Mouse (Mus musculus) right cerebral cortex, adult 2 months (tissue): ENCODE results near the gene Dock7.

ENCODE experiments used
- DNase-seq, 2 experiments: peaks; one replicate each; pipeline ENCODE4 v3.0.0; 2021 to 2022; ENCODE audit warnings: low spot score in 2 of 2

The Dock7 gene

DNA sequence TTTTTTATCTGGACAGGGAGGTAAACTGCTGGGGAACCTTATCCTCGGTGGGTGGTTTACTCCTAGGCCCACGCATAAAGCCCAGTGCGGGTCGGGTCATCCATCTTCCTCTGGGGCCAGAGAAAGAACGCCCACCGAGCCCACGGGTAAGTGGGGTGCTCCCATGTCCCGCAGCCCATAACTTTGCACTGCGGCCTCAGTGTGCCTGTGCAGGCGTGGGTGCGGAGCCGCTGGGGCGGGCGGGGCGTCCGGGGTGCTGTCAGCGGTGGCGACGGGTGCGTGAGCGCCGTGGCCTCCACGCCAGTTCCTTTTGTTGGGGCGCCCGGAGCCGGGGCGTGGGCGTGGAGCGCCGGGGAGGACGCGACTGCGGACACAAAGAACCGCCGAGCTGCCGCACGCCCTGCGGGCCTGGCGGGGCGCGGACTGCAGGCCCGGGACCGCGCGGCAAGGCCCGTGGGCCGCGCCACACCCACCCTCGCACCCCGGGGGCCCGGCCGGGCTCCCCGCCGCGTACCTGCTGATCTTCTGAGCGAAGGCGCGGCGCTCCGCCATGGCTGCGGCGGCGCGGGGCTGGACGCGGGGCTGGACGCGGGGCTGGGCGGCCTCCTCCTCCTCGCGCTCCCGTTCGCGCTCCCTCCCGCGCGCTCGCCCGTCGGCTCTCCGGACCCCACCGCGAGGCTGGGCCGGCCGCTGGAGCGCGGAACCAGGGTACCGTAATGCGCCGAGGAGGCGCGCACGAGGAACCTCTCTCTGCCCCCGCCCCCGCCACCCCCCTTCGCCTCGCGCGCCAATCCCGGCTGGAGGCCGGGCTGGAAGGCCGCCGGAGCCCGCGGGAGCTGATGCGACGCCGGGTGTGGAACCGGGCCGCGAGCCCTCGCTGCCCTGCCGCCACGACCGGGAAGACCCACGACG, at the start of gene Dock7:
TSS of gene Dock7 (minus strand) at position 705 of the 912 bp plus-strand sequence.
- DNase-seq: peak; percentile 75 to 82

DNA sequence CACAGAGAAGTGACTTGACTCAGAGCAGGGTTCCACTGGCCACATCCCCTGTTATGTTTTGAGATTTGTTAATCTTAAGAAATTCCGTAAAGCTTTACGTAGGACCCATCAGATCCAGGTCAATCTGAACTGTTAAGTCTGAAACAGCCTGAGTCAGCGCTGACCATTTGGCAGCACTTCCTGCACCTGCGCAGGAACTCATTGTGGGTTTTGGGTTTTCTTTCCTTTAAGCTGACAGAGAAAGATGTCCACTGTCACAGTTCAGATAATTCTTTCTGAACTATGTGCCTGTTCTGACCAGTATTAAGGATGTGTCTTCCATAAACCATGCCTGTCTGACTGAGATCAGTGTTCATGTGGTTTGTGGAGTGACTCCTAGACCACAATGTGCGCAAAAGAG, 48.2 kb upstream of the Dock7 start:
- no peak for DNase-seq

DNA sequence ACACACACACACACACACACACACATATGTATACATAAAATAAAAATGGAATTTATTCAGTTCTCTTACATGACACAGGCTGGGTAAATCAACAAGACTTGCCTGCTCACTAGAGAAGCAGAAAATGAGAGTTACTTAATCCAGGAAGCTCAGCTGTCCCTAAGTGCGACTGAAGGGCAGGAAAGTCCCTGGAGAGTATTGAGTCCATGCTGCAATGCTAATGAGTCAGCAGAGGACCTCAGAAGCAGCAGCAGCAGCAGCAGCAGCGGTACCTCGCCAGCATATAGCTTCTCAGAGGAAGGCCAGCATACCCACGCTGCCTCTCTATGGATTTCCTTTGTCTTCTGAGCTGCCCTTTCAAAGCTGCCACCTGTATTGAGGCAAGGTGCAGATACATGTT, 42.8 kb upstream of the Dock7 start:
- no peak for DNase-seq

DNA sequence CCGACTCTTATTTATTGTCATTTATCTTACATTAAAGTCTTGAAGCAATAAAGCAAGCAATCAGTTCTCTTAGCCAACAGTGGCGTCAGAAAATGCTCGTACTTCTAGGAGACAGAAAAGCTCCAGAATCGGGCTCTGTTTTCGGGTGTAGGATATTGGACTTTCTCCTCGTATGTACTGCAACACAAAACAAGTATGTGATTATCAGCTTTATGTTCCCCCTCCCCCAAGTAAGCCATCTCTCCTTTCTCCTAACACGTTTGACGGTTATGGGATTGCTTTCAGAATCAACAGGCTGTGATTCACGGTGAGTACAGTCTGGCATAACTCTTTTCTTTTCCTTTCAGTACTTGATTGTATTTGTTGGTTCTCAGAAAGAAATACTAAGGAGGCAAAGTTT, 42.3 kb upstream of the Dock7 start:
- DNase-seq: no peak

DNA sequence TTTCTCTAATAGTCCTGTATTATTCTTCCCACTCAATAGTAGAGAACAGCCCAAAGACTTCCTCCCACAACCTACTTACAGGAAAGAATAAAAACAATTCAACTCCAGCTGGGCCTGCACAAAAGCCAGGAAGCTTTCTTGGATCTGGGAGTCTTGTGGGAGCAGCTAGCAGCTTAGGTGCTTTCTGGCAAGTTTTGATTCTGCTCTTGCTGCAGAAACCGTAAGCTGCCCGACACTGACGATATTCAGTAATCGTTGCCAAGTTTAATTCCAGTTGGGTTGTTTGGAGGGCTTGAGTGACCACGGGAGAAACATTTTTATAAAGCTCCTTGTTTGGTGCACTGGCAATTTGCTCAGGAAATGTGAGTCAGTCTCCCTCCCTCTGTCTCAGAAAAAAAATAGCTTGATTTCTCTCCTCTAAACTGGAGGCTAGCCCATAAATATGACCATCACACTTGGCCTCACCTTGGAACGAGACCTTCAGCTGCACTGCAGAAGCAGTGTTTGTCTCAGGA, 40.8 kb upstream of the Dock7 start:
- DNase-seq: peak; percentile 15 to 28

DNA sequence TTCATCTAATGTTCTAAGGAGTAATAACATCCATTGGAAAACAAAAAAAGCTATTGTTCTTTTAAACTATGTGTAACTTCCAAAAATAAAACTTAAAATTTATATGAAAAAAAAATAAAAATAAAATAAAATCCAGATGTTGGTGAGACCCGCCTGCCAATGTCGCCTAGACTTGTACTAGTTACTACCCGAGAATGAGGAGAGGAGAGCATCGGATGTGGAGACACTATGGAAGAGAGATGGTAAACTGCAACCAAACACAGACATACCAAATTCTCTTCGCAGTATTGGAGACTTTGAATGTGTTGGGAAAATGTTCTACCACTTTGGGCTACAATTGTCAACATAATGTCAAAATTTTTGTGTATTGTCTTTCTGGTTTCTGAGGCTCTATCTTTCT, 40.2 kb upstream of the Dock7 start:
- no peak for DNase-seq

DNA sequence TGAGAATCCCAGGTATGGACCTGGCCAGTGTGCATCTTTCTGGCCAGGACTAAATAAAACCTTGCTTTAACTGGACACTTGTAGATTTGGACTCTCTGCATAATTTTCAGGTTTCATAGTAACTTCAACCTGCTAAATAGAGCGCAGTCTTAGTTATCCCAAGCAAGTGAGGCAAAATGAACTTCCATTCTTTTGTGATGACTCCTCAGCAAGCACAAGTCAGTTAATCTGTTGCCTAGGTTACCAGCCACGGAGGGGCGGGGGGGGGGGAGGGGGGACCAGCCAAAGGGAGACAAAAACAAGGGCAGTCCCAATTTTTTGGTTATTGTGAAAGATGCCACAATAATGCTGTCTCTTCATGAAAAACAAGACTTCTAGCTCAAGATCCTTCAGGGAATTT, 39.7 kb upstream of the Dock7 start:
- DNase-seq: no peak

DNA sequence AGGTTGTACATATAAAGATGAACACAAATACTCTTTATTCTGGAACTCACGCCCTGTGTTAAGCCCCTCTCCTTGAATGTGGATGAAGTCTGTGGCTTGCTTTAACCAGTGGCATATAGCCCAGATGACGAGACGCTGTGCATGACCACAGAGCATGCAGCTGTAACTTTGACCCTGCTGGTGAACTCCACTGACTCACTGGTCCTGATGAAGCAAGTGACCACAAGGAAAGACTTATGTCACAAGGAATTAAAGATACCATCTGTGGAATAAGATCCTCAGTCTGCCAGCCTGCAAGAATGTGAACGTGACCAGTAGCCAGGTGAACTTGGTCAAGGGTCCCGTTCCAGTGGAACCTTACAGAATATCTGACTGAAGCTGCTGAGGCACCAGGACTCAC, 37.8 kb upstream of the Dock7 start:
- no peak for DNase-seq

DNA sequence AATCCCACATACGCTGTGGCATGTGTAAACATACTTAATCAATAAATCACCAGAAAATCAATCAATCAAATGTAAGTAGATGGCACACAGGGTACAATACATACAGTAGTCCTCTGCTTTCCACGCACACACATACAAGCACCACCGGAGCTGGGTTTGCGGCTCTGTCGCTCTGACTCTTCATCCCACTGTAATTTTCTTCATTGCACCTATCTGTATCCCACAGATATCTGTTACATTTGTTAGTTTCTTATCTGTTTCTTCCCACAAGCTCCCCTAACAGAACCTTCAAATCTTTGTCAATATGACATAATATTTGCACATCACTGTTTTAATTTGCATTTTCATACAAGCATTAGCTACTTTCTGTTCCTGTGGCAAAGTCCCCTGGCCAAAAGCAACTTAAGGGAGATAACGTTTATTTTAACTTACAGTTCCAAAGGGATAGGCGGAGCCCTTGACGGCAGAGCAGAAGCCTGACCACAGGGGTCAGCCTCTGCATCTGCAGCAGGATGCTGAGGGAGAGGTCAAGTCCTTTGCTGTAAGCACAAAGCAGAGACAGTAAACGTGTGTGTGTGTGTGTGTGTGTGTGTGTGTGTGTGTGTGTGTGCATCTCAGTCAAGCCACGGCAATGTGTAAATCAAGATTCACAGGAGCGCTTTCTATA, 36.1 kb upstream of the Dock7 start:
- DNase-seq: no peak

DNA sequence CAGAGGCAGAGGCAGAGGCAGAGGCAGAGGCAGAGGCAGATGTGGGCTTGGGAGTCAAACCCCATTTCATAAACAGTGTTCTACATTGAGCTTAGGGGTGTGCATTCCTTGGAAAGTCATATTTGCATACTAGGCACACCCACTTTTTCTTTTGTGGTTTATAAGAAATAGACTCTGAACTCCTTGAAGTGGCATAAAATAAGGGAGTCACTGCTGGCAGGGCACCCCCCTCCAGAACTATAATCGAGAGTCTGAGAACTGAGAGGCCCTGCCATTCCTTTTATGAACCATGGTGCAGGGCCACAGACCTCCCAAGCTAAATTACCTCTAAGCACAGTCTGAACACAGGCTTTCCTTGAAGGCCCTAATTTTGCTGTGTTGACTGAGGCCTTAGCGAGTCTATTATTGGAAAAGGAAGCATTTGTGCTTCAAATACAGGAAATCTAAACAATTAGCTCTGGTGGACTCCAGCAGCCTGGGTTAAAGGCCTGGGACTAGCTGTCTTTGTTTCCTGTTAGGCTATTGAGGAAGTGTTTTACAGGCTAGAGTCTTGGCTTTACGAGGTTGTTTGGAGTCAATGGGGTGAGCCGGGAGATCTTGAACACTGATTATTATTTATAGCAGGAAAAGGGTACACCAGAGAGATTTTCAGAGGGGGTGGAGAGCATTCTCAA, 31.3 kb upstream of the Dock7 start:
- no peak for DNase-seq

DNA sequence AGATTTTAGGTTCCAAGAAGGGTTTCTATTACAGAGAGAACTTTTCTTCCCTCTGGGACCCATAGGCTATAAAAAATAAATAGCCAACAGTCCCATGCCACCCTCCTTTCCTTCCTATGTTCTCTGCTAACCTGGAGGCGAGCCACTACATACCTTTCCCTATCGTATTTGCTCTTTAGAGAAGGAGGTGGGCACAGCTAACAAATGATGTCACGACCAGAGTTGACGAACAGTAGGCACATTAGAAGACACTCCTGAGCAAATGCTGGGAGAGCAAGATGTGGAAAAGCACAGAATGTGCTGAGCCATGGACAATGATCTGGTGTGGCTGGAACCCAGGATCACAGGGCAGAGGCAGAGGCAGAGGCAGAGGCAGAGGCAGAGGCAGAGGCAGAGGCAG, 30.7 kb upstream of the Dock7 start:
- DNase-seq: no peak

DNA sequence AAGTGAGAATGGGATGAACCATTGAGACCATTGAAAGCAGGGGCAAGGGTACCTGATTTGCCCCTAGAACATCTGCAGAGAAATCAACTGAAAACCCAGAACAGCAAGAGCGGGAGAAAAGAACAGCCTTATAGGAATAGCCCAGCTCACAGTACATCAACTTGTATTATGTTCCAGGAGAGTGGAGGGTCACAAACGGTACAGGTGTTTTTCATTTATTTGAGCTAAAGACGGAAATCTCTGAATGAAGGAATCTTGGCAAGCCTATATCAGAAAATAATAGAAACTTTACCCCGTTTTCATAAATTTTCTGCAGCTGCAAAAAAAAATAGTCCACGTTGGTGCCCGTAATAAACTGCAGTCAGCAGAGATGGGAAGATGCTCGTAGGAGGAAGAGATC, 22.6 kb upstream of the Dock7 start:
- no peak for DNase-seq

DNA sequence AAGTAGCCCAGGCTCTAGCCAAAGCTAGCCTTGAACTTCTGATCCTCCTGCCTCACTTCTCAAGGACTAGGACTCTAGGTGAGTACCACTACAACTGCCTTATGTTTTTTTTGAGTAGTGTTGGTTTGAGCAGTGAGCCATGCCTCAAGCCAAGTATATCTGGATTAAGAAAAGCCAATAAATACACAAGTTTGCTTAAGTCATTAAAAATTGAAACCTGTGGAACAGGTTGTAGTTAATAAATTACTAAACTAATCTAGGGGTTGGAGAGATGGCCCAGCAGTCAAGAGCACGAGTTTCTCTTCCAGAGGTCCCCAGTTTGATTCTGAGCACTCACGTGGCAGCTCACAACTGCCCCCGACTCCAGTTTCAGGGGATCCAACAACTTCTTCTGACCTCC, 20.9 kb upstream of the Dock7 start:
- no peak for DNase-seq

DNA sequence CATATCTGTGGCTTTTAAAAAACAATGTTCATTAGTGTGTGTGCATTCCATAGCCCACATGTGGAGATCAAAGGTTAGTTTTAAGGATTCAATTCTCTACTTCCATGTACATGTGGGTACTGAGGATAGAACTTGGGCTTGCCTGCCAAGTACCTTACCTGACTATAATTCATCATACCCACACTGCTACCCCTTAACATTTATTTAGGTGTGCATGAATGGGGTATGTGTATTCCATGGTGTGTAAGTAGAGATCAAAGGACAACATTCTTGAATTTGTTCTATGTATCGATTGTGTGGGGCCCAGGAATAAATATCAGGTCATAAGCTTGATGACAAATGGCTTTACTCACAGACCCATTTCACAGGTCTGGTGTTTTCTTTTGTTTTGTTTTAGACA, 20.5 kb upstream of the Dock7 start:
- DNase-seq: no peak

DNA sequence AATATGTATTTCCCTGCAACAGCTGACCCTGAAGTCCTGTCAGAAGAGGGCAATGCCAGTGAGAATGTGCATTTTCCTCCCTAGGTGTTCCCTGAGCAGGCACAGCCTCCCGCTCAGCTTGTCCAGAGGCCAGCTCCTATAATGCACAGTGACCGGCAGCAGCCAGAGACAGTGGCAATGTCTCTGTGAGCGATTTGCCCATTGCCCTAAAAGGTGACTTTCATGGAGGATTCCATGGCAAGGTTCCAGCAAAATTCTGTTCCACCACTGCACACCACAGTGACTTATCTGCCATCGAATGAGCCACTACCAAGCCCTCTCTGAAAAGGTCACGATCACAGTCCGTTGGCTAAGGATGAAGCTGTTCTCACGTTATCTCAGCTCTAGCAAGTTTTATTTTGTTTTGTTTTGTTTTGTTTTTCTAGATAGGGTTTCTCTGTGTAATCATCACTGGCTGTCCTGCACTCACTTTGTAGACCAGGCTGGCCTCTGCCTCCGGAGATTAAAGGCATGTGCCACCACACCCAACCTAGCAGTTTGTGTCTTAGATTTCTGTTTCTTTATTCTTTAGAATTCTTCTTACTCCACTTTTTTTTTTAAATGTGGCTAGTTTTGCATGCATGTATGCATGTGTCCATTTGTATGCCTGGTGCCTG, 17.4 kb upstream of the Dock7 start:
- DNase-seq: no peak

DNA sequence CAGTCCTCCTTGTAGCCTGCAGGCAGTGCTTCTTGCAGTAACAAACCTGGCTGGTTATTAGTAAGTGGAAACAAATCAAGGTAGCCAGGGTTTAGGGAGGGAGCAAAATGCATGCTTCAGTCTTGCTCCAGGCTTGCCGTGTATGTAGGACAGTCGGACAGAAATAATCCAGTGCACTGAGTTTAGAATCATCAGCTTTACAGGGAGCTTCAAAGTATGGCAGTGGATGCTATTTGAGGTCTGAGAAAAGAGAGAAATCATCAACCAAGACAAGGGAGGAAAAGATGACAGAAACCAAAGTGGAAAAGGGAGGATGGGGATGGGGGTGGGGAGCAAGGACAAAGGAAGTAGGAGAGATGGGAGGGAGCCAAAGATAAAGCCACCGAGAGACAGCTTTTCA, 13.8 kb upstream of the Dock7 start:
- DNase-seq: no peak

DNA sequence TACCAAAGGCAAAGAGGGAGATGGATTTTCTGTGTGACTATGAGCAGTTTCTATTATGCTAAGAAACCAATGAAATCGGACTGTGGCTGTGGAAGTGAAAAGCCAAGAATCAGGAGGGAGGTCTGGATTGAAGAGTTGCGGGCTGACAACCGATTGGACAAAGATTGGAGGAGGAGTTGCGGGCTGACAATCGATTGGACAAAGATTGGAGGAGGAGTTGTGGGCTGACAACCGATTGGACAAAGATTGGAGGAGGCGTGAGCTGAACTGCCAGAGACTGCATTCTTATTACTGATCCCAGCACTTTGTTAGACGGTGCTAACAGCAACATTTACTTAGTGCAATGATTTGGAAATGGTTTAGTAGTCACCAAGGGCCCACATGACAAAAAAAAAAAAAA, 12.6 kb upstream of the Dock7 start:
- no peak for DNase-seq

DNA sequence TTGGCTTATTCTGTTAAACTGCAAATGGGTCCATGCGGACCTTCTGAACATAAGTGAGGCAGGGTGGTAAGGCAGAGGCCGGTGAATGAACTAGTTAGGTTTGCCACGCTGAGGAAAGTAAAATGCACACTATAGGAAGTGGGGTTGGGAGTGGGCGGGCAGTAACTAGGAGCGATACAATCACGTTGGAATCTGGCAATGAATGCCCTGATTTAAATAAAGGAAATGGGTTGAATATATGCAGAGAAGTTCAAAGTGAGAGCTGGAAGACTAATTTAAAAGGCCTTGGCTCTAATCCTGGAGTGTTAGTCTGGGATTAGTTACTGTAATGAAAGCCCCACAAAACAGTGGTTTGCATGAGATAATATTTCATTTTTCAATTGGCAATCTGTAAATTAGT, 12.0 kb upstream of the Dock7 start:
- DNase-seq: no peak

DNA sequence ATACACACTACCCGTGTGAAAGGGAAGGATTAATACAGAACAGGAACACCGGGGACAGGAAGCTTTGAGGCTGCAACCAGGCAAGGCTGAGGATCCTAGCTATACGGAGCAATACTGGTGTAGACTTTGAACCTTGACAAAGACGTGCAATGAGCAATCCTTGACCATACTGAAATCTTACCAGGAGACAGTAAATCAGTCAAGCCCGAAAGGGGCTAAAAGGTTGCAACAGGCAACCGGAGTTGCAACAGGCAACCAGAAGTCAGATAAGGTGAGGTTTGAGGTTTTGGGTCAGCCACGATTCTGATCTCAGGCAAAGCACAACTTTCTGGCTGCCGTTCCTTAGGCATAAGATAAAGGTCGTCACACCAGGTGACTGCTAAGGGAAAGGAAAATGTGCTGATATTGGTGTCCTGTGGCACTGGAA, 10.5 kb upstream of the Dock7 start:
- no peak for DNase-seq

DNA sequence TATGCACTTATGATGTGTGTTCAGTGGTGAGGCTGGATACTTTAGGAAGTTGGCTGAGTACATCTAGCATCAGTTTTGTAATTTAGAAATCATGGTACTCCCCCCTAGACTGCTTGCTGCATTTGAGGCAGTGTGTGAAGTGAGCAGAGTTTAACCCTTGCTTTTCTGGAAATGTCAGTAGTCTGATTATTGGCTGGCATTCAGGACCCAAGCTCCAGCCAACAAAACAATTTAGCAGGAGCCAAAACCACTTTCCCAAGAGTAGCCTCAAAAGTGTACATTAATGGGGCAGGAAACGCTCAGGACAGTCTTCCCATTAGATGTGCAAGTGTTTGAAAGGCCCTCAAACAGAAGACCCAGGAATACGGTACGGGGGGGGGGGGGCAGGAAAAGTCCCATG, 2.8 kb upstream of the Dock7 start:
- no peak for DNase-seq

DNA sequence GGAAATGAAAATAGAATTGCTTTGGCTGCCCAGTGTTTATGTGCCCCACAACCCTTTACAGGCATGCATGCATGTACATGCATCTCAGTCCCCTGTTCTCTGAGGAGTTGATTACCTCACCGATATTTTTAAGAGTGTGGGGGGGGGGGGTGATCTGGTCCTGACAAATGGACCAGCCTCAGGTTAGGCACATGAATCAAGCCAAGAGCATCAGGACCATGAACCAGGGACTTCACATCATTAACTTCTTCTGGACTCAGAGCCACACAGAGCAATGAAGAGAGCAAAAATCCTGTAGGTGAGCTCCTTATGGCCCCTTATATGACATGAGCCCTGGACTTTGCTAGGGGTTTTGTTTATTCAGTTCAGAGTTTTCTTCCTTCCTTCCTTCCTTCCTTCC, 2.1 kb upstream of the Dock7 start:
- DNase-seq: no peak

DNA sequence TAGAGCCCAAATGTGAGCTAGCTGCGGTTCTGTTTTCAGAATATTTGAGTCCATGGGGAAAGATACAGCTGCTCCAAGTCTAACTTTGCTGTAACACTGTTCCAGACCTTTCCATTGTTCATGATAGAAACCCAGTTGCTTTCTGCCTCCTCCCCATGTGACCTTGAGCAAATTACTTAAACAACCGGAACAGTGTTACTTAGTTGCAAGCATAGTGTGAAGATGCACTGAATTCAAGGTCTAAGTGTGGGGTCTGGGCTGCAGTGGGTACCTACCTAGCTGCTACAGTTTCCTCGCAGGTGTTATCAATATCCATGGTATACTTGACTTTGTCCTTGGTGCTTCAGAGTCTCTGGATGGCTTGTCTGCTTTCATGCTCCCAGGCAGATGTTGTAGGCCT, 1.3 kb upstream of the Dock7 start:
- no peak for DNase-seq
